Mouse (Mus musculus): ENCODE measurements around the gene Dlg4. TPM values are rescaled to one million over a fixed set of nuclear protein-coding genes. Genes with fewer than 3 reads are reported as not detected.
A peak's percentile ranks its signal among the peaks of the same experiment; 100 is the strongest.

Dlg4 gene
- total and polyA plus RNA-seq, 2 experiments from 2014 or later, result 14.3 to 230 TPM

DNA sequence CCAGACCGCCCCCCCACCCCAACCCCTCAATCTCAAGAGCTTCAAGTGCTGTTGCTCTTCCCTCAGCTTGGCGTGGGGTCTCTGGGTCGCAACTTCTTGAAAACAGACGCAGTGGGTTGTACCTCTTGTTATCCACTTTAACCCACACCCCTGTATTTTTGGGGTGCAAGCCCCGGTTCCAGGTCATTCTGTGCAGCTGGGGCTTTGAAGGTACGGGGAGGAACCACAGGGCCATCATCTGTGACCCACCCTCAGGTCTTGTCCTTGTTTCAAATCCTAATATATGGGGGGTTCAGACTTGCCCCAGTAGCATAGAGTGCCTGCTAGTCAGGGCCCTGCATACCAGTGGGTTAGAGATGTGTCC is 7.4 kb downstream of the Dlg4 start:
- Histone ChIP-seq H3K4me1 (ENCODE audit: insufficient read depth) (peaks cover 52% of the 10 kb centered on the region), H3K9ac (peak overlapping the region; percentile 34), H3K9me3 (ENCODE audit: low read length) (no peaks in the 10 kb centered on the region), H3K4me2 (ENCODE audit: low read depth) (peak overlapping the region; percentile 54), H3K27me3 (ENCODE audit: insufficient read depth, low read length) (no peaks in the 10 kb centered on the region), H3K36me3 (ENCODE audit: insufficient read depth) (no peaks in the 10 kb centered on the region), H3K4me3 (ENCODE audit: low read depth, low read length) (peak overlapping the region; percentile 40), H3K27ac (ENCODE audit: low read depth, low read length) (peak overlapping the region; percentile 62; the same call in 1 of the 2 replicates)
- no peak for TF ChIP-seq CTCF (IDR thresholded peaks at IDR 0.05; ENCODE audit: low read depth)
- ATAC-seq, result no peak
- no peak for DNase-seq
- 17% methylated on average over 5 of the region's 6 CpGs for WGBS

DNA sequence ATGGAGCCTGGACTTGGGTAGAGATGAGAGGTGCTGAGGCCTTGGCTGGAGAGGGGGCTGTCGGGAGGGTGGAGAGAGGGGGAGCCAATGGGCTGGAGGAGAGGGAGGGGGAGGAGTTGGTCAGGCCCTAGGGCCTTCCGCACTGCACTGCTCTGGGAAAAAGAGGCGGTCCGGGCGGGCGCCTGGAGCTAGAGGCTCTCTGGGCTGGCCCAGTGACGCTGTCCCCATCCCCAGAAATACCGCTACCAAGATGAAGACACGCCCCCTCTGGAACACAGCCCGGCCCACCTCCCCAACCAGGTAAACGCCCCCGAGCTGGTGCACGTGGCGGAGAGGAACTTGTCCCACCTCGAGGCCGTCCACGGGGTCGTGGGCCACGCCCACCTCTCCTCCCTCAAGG is 9.9 kb downstream of the Dlg4 start:
- H3K9me3 ChIP-seq (ENCODE audit: low read length), result no peaks in the 10 kb centered on the region
- no peak for ATAC-seq
- 0 out of 2 replicates have a peak overlapping the region, but pooled peaks have one; percentile 11 for H3K4me3 ChIP-seq (ENCODE audit: low read depth, low read length)
- 0 out of 2 replicates have a peak overlapping the region, but pooled peaks have one; percentile 31 for H3K9ac ChIP-seq
- H3K4me1 ChIP-seq (ENCODE audit: insufficient read depth), result peaks cover 52% of the 10 kb centered on the region
- TF ChIP-seq CTCF (IDR thresholded peaks at IDR 0.05; ENCODE audit: low read depth), result no peak
- no peaks in the 10 kb centered on the region for H3K27me3 ChIP-seq (ENCODE audit: insufficient read depth, low read length)
- peaks cover 9% of the 10 kb centered on the region for H3K36me3 ChIP-seq (ENCODE audit: insufficient read depth)
- no peak for DNase-seq
- WGBS, result 5% methylated on average over 19 of the region's 19 CpGs
- peak overlapping the region; percentile 94 for H3K27ac ChIP-seq (ENCODE audit: low read depth, low read length)
- H3K4me2 ChIP-seq (ENCODE audit: low read depth), result peak overlapping the region; percentile 58

DNA sequence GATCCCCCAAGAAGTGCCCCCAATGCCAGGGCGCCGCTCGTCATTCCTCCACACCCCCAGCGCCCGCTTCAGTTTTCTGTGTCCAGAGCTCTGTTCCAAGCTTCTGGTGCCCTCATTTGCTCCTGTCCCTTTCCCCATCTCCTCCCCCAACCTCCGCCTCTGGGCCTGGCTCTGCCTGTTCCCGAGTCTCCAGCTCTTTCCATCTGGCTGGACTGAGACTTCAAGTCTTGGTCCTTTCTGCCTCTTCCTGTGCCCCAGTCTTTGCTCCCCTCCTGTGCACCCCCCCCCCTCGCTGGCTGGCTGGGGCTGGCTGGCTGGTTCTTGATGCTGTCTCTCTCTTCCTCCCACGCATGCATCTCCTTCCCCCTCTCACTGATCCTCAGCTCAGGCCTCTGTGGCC is 10.7 kb downstream of the Dlg4 start:
- H3K4me1 ChIP-seq (ENCODE audit: insufficient read depth), result peaks cover 46% of the 10 kb centered on the region
- no peak for TF ChIP-seq CTCF (IDR thresholded peaks at IDR 0.05; ENCODE audit: low read depth)
- 0 out of 2 replicates have a peak overlapping the region, but pooled peaks have one; percentile 31 for H3K9ac ChIP-seq
- H3K27me3 ChIP-seq (ENCODE audit: insufficient read depth, low read length), result no peaks in the 10 kb centered on the region
- WGBS, result 37% methylated on average over 9 of the region's 9 CpGs
- H3K4me2 ChIP-seq (ENCODE audit: low read depth), result peak overlapping the region; percentile 58
- no peaks in the 10 kb centered on the region for H3K9me3 ChIP-seq (ENCODE audit: low read length)
- H3K27ac ChIP-seq (ENCODE audit: low read depth, low read length), result peak overlapping the region; percentile 94
- peaks cover 16% of the 10 kb centered on the region for H3K36me3 ChIP-seq (ENCODE audit: insufficient read depth)
- H3K4me3 ChIP-seq (ENCODE audit: low read depth, low read length), result no peak overlapping the region
- no peak for DNase-seq
- ATAC-seq, result no peak

DNA sequence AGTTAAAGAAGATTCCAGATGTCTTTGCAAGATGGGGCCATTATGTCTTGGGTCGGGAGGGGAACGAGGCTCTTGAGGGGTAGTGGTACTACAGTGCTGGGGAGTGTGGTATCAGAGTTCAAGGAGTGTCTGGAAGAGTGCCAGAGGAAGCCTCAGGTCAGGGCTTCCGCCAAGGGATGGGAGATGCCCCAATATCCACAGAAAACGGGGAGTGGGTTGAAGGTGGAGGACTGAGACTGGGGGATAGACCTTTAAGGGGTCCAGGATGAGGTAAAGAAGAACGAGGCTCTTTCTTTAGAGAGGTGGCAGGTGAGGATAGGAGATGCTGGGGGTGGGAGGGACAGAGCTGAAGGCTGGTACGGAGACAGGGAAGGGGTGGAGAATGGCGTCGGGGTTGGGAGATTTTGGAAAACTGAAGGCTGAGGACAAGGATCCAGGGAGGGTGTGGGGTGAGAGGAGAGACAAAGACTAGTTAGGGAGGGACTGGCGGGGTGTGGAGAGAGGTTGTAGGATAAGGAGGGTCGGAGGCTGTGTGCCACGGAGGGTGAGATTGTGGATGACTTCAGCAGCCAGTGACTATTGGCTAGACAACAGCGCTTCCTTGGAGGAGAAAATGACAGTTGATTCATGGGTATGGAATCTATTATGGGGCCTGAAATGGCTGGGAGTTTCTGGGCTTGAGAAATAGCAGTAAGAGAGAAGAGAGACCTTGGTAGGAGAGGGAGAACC is 11.8 kb downstream of the Dlg4 start:
- Histone ChIP-seq H3K4me2 (ENCODE audit: low read depth) (peak overlapping the region; percentile 58), H3K36me3 (ENCODE audit: insufficient read depth) (peaks cover 27% of the 10 kb centered on the region), H3K4me3 (ENCODE audit: low read depth, low read length) (peak overlapping the region; percentile 33), H3K27me3 (ENCODE audit: insufficient read depth, low read length) (no peaks in the 10 kb centered on the region), H3K27ac (ENCODE audit: low read depth, low read length) (peak overlapping the region; percentile 94), H3K4me1 (ENCODE audit: insufficient read depth) (peaks cover 37% of the 10 kb centered on the region), H3K9ac (peak overlapping the region; percentile 48), H3K9me3 (ENCODE audit: low read length) (no peaks in the 10 kb centered on the region)
- DNase-seq, result no peak
- TF ChIP-seq CTCF (IDR thresholded peaks at IDR 0.05; ENCODE audit: low read depth), result no peak
- ATAC-seq, result peak; percentile 1
- 15% methylated on average over 12 of the region's 12 CpGs for WGBS

DNA sequence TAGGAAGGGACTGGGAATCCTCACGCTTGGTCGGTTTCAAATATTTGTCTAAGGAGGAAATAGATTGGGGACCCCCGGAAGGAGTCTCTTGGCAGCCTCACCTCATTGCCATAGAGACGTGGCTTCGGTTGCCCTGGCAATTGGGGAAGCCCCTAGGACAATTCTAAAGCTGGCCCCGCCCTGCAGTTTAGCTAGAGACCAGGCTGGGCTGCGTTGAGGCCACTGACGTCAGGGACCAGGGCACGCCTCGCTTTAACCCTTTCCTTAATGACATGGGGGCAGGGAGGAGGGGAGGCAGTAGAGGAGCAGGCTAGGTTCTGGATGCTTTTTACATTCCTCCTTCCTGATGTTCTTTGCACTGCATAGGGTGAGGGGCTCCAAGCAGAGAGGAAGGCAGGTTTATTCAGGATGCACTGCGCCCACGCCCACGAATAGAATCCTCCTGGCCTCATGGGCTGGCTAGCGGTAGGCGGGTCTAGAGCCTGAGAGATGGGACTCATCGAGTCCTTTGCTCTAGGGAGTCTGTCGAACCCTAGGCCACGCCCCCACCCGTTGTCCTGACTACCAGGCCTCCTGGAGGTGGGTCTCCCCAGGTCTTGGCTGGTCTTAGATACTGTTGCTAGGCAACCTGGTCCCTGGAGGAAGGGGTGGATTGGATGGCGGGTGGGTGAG is 12.5 kb downstream of the Dlg4 start:
- Histone ChIP-seq H3K36me3 (ENCODE audit: insufficient read depth) (peaks cover 27% of the 10 kb centered on the region), H3K27ac (ENCODE audit: low read depth, low read length) (peak overlapping the region; percentile 94), H3K9me3 (ENCODE audit: low read length) (no peaks in the 10 kb centered on the region), H3K4me1 (ENCODE audit: insufficient read depth) (peaks cover 34% of the 10 kb centered on the region), H3K27me3 (ENCODE audit: insufficient read depth, low read length) (no peaks in the 10 kb centered on the region), H3K9ac (peak overlapping the region; percentile 48), H3K4me3 (ENCODE audit: low read depth, low read length) (peak overlapping the region; percentile 33), H3K4me2 (ENCODE audit: low read depth) (peak overlapping the region; percentile 58)
- WGBS, result 1% methylated on average over 20 of the region's 20 CpGs
- ATAC-seq (peak; percentile 92), DNase-seq (peak; percentile 97)
- TF ChIP-seq CTCF (IDR thresholded peaks at IDR 0.05; ENCODE audit: low read depth), result no peak

DNA sequence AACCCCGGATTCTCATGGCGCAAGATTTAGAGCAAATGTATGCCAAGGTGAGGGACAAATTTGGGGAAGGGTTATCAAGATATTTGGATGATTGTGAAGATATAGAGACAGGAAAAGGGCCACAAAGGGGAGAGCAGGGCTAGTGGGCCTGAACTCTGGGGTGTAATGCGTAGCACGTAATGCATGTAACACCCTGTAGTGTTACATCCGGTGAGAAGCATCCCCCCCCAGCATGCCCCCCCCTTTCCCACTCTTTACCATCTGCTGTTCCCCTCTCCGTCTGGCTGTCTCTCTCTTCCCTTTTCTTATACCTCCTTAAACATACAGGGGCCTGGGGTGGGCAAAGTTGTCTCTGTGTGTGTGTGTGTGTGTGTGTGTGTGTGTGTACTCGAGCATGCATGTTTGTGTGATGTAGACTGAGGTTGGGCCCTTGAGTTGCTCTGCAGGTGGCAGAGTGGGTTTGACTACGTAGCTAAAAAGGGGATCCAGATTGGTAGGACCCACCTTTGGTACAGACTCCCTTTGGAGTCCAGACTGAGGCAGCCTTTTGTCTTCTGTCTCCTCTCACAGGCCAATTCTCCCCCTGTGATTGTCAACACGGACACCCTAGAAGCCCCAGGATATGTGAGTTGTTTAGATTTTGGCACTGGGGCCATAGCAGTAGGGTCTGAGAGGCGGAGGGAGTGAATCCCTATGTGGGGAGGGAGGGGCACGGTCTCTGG is 13.2 kb downstream of the Dlg4 start:
- no peak for TF ChIP-seq CTCF (IDR thresholded peaks at IDR 0.05; ENCODE audit: low read depth)
- H3K4me2 ChIP-seq (ENCODE audit: low read depth), result peak overlapping the region; percentile 58
- H3K27me3 ChIP-seq (ENCODE audit: insufficient read depth, low read length), result no peaks in the 10 kb centered on the region
- H3K4me3 ChIP-seq (ENCODE audit: low read depth, low read length), result peak overlapping the region; percentile 33
- peak; percentile 59 for ATAC-seq
- H3K4me1 ChIP-seq (ENCODE audit: insufficient read depth), result peaks cover 32% of the 10 kb centered on the region
- H3K36me3 ChIP-seq (ENCODE audit: insufficient read depth), result peaks cover 32% of the 10 kb centered on the region
- peak overlapping the region; percentile 94 for H3K27ac ChIP-seq (ENCODE audit: low read depth, low read length)
- no peaks in the 10 kb centered on the region for H3K9me3 ChIP-seq (ENCODE audit: low read length)
- WGBS, result 14% methylated on average over 11 of the region's 11 CpGs
- no peak for DNase-seq
- peak overlapping the region; percentile 48 for H3K9ac ChIP-seq

Measured in forebrain, postnatal 0 days (tissue).